Mouse (Mus musculus): ENCODE measurements around the gene Ubap1. TPM values are rescaled to one million over a fixed set of nuclear protein-coding genes. Genes with fewer than 3 reads are reported as not detected.
A peak's percentile ranks its signal among the peaks of the same experiment; 100 is the strongest.

Gene Ubap1
- polyA plus RNA-seq, 1 experiment from 2014 or later = 69.4 TPM

DNA sequence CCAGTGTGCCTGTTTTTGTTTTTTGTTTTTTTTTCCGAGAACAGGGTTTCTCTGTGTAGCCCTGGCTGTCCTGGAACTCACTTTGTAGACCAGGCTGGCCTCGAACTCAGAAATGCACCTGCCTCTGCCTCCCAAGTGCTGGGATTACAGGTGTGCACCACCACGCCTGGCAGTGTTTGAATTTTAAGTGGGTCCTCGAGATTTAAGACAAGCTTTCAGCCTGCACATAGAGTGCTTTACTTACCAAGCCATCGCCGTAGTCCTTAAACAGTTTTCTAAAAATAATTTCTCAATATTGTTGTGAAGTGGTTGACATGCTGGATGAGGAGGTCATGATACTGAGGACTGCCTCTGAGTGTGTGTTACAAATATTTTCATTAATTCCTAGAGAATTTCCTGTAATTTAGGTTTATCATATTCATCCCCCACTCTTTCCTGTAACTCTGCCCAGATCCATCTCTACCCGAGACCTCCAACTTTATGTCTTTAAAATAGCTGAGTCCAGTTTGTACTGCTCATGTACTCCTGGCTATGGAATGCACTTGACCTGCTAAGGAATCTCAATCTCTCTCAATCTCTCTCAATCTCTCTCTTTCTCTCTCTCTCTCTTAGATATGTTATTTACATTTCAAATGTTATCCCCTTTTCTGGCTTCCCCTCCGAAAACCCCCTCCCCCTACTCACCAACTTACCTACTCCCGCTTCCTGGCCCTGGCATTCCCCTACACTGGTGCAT lies 21.1 kb downstream of the Ubap1 start:
- Histone ChIP-seq H3K4me2 (ENCODE audit: low read length) (no peak overlapping the region), H3K9ac (ENCODE audit: low read depth, low read length) (no peak overlapping the region), H3K4me1 (ENCODE audit: control insufficient read depth, insufficient read depth, low read depth, low read length) (no peaks in the 10 kb centered on the region), H3K27ac (ENCODE audit: low read depth, low read length) (no peak overlapping the region), H3K9me3 (ENCODE audit: control insufficient read depth, low read length) (no peaks in the 10 kb centered on the region), H3K27me3 (replicated peaks; ENCODE audit: control insufficient read depth, insufficient read depth, low read length) (no peaks in the 10 kb centered on the region), H3K36me3 (ENCODE audit: control insufficient read depth, insufficient read depth, low read length) (no peaks in the 10 kb centered on the region), H3K4me3 (ENCODE audit: low read length) (no peak overlapping the region)
- 94% methylated on average over 9 of the region's 9 CpGs for WGBS
- ATAC-seq = no peak

DNA sequence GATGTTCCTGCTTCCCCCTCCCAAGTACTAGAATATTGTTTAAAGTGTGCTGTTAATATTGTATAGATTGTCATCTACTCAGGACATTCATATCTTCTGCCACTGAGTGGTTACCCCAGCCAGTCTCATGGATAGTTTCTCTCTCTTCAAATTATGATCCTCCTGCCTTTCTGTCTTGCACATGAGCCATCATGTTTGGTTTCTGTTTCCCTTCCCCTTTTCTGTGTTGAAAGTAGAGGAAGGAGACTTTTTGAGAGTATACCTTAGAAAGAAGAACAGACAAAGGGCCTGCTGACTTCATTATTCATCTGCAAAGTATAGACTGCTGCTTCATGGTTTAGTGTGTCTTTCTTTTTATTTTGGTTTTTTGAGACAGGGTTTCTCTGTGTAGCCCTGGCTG lies 28.8 kb downstream of the Ubap1 start:
- H3K4me2 ChIP-seq (ENCODE audit: low read length) = no peak overlapping the region
- no peaks in the 10 kb centered on the region for H3K9me3 ChIP-seq (ENCODE audit: control insufficient read depth, low read length)
- peaks cover 23% of the 10 kb centered on the region for H3K36me3 ChIP-seq (ENCODE audit: control insufficient read depth, insufficient read depth, low read length)
- H3K4me3 ChIP-seq (ENCODE audit: low read length) = no peak overlapping the region
- H3K4me1 ChIP-seq (ENCODE audit: control insufficient read depth, insufficient read depth, low read depth, low read length) = no peaks in the 10 kb centered on the region
- ATAC-seq = no peak
- H3K27ac ChIP-seq (ENCODE audit: low read depth, low read length) = no peak overlapping the region
- H3K9ac ChIP-seq (ENCODE audit: low read depth, low read length) = no peak overlapping the region
- H3K27me3 ChIP-seq (replicated peaks; ENCODE audit: control insufficient read depth, insufficient read depth, low read length) = no peaks in the 10 kb centered on the region

DNA sequence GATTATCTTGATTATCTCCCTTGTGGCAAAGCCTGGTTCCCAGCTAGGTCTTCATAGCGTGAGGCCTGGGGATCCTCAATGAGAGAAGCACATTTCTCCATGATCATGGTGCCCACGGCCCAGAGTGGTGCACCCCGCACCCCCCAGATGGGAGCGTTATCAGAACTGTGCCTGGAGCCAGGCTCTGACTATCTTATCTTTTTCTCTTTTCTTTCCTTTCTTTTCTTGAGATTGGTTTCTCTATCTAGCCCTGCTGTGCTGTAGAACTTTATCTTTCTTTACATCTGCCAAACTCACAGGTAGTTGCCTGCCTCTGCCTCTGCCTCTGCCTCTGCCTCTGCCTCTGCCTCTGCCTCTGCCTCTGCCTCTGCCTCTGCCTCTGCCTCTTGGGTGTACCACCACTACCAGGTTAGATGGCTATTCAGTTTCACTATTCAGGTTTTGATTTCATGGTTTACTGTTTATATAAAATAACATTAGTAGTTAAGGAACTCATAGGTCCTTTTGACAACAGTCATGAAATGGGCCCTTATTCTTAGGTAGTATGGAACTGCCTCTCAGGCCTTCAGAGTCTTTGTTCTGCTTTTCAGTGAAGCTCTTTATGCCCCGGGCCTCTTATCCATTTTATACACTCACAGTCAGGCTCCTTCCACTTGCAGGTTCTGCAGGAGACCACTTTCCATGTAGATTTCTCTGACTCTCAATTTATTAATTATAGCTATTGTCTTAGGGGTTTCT lies 32.6 kb downstream of the Ubap1 start:
- no peak overlapping the region for H3K27ac ChIP-seq (ENCODE audit: low read depth, low read length)
- no peaks in the 10 kb centered on the region for H3K9me3 ChIP-seq (ENCODE audit: control insufficient read depth, low read length)
- H3K4me2 ChIP-seq (ENCODE audit: low read length) = no peak overlapping the region
- 88% methylated on average over 5 of the region's 5 CpGs for WGBS
- no peaks in the 10 kb centered on the region for H3K27me3 ChIP-seq (replicated peaks; ENCODE audit: control insufficient read depth, insufficient read depth, low read length)
- no peak overlapping the region for H3K9ac ChIP-seq (ENCODE audit: low read depth, low read length)
- no peak overlapping the region for H3K4me3 ChIP-seq (ENCODE audit: low read length)
- ATAC-seq = no peak
- H3K4me1 ChIP-seq (ENCODE audit: control insufficient read depth, insufficient read depth, low read depth, low read length) = no peaks in the 10 kb centered on the region
- peaks cover 21% of the 10 kb centered on the region for H3K36me3 ChIP-seq (ENCODE audit: control insufficient read depth, insufficient read depth, low read length)

DNA sequence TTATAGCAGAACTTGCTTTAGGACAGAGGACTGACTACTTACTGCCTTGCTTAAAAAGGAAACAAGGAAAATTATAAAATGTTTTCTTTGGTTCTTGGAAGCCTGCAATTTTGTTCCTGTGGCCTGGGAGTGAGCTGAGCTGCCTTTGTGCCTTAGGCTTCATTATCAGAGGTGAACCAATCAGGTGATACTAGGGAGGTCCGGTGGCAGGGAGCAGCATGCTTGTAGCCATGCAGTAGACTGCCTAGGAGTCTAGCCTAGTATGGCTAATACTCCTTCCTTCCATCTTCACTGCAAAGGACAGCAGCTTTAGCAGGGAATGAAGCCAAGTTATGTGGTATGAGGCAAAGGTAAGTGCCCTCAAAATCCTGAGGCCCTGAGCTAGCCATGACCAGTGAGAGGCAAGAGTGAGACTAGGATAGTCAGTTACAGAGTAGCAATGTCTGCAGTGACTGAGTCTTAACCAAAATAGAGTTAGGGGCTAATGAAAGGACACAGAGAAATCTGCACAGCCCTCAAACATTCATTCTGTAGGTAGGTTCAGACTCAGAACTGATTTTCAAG lies 37.7 kb downstream of the Ubap1 start:
- Histone ChIP-seq H3K4me3 (ENCODE audit: low read length) (no peak overlapping the region), H3K9me3 (ENCODE audit: control insufficient read depth, low read length) (no peaks in the 10 kb centered on the region), H3K27me3 (replicated peaks; ENCODE audit: control insufficient read depth, insufficient read depth, low read length) (no peaks in the 10 kb centered on the region), H3K36me3 (ENCODE audit: control insufficient read depth, insufficient read depth, low read length) (peaks cover 4% of the 10 kb centered on the region; the same call in 1 of the 2 replicates), H3K27ac (ENCODE audit: low read depth, low read length) (no peak overlapping the region), H3K9ac (ENCODE audit: low read depth, low read length) (no peak overlapping the region), H3K4me1 (ENCODE audit: control insufficient read depth, insufficient read depth, low read depth, low read length) (no peaks in the 10 kb centered on the region), H3K4me2 (ENCODE audit: low read length) (no peak overlapping the region)
- ATAC-seq = no peak
- 90% methylated on average over 1 of the region's 1 CpGs for WGBS

DNA sequence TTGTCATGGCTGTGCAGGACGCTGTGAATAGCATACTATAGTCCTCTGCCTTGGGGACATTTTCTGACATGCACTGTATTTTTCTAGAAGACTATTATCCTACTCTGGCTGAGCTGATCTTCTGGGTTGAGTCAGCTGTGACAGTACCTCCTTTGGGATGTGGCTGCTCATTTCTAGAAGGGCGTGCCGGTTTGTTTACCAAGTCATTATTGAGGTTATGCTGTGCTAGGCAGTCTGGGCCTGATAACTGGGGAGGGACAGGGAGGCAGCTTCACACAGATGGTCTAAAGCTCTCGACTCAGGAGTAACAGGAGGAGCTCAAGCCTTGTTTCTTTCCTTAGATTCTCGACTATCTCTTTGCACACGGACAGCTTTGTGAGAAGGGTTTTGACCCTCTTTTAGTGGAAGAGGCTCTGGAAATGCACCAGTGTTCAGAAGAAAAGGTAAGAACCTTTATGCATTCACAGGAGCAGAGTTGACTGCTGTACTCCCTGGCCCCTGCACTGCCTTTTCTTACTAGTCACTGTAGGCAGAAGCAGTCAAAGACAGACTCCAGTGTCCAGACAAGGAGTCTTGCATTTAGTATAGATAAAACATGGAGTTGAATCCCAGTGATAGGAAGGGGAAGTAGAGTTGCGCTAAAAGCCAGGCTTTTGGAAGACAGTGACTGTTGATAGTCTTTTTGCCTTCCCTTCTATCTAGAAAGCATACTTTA lies 39.1 kb downstream of the Ubap1 start:
- no peak overlapping the region for H3K4me3 ChIP-seq (ENCODE audit: low read length)
- no peaks in the 10 kb centered on the region for H3K4me1 ChIP-seq (ENCODE audit: control insufficient read depth, insufficient read depth, low read depth, low read length)
- no peak overlapping the region for H3K27ac ChIP-seq (ENCODE audit: low read depth, low read length)
- H3K9me3 ChIP-seq (ENCODE audit: control insufficient read depth, low read length) = no peaks in the 10 kb centered on the region
- 73% methylated on average over 7 of the region's 7 CpGs for WGBS
- H3K27me3 ChIP-seq (replicated peaks; ENCODE audit: control insufficient read depth, insufficient read depth, low read length) = no peaks in the 10 kb centered on the region
- H3K36me3 ChIP-seq (ENCODE audit: control insufficient read depth, insufficient read depth, low read length) = peaks cover 2% of the 10 kb centered on the region; the same call in 1 of the 2 replicates
- no peak for ATAC-seq
- H3K9ac ChIP-seq (ENCODE audit: low read depth, low read length) = no peak overlapping the region
- no peak overlapping the region for H3K4me2 ChIP-seq (ENCODE audit: low read length)

DNA sequence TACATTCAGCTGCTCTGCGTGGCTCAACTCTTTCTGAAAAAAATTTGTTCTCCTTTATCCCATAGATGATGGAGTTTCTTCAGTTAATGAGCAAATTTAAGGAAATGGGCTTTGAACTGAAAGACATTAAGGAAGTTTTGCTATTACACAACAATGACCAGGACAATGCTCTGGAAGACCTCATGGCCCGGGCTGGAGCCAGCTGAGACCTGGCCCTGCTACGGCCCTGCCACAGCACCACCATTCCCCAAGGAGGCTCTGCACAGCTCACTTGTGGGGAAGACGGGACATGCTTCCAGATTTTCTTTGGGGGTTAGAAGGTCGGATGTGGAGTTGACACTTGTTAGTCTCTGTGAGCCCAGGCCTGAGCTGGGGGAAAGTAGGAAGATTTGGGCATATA lies 39.8 kb downstream of the Ubap1 start:
- no peak overlapping the region for H3K27ac ChIP-seq (ENCODE audit: low read depth, low read length)
- H3K9ac ChIP-seq (ENCODE audit: low read depth, low read length) = no peak overlapping the region
- no peaks in the 10 kb centered on the region for H3K27me3 ChIP-seq (replicated peaks; ENCODE audit: control insufficient read depth, insufficient read depth, low read length)
- H3K4me1 ChIP-seq (ENCODE audit: control insufficient read depth, insufficient read depth, low read depth, low read length) = no peaks in the 10 kb centered on the region
- no peak for ATAC-seq
- WGBS = 81% methylated on average over 5 of the region's 5 CpGs
- no peak overlapping the region for H3K4me2 ChIP-seq (ENCODE audit: low read length)
- no peaks in the 10 kb centered on the region for H3K9me3 ChIP-seq (ENCODE audit: control insufficient read depth, low read length)
- no peak overlapping the region for H3K4me3 ChIP-seq (ENCODE audit: low read length)
- H3K36me3 ChIP-seq (ENCODE audit: control insufficient read depth, insufficient read depth, low read length) = 0 out of 2 replicates have a peak, but pooled peaks cover 2% of the 10 kb centered on the region

DNA sequence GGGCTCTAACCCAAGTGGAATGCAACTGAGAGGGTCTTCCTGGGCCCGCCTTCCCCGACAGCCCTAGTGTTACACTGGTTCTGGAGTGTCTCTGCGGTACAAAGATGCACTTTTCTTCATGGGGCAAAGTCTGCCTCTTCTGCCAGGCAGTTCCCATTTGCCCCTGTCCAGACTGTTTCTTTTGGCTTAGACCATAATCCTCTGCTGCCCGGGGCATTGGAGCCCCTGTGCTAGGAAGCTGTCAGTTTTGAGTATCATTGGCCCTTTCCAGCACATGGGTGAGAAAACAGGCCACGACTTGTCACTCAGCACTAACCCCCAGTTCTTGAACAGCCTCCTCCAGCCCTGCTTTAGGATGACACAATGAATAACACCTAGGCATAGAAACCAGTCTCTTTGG lies 40.4 kb downstream of the Ubap1 start:
- Histone ChIP-seq H3K9me3 (ENCODE audit: control insufficient read depth, low read length) (no peaks in the 10 kb centered on the region), H3K36me3 (ENCODE audit: control insufficient read depth, insufficient read depth, low read length) (0 out of 2 replicates have a peak, but pooled peaks cover 4% of the 10 kb centered on the region), H3K27ac (ENCODE audit: low read depth, low read length) (no peak overlapping the region), H3K4me2 (ENCODE audit: low read length) (no peak overlapping the region), H3K9ac (ENCODE audit: low read depth, low read length) (no peak overlapping the region), H3K4me3 (ENCODE audit: low read length) (no peak overlapping the region), H3K27me3 (replicated peaks; ENCODE audit: control insufficient read depth, insufficient read depth, low read length) (no peaks in the 10 kb centered on the region), H3K4me1 (ENCODE audit: control insufficient read depth, insufficient read depth, low read depth, low read length) (no peaks in the 10 kb centered on the region)
- no peak for ATAC-seq
- WGBS = 95% methylated on average over 5 of the region's 5 CpGs

DNA sequence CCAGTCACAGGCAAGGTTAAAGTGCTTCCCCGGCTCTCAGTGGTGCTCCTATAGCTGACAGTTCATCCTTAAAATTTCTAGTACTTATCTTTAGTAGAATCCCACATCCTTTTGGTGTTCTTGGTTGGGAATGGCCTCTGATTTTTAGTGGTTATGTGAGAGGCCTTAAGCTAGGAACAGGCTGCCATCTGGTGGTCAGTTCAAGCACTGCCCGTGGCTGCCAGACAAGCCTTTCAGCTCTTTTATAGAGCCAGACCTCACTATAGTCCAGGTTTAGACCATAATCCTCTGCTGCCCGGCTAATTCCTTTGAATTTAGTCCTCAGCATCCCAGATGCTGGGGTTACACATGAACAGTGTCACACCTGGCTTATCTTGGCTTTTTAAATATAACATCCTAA lies 41.3 kb downstream of the Ubap1 start:
- WGBS = 41% methylated on average over 3 of the region's 3 CpGs
- peak; percentile 69; the same call in 1 of the 2 replicates for ATAC-seq
- H3K36me3 ChIP-seq (ENCODE audit: control insufficient read depth, insufficient read depth, low read length) = 0 out of 2 replicates have a peak, but pooled peaks cover 4% of the 10 kb centered on the region

DNA sequence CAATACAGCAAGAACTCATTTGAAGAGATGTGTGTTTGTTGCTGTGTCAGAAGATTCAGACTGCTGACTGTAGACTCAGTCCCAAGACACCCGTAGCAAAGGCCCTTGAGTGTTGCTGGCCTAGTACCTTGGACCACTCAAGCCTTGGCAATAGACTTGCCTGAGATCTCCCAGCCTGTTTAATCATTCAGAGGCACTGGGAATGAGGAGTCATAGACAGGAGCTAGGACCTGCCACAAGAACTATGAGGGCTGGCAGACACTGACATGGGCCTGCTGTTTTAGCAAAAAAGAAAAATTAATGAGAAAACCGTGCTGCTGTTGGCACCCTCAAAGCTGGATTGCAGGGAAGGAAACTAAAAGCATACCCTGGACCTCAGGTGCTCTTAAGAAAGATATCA lies 42.2 kb downstream of the Ubap1 start:
- Histone ChIP-seq H3K36me3 (ENCODE audit: control insufficient read depth, insufficient read depth, low read length) (0 out of 2 replicates have a peak, but pooled peaks cover 4% of the 10 kb centered on the region), H3K4me2 (ENCODE audit: low read length) (no peak overlapping the region), H3K4me1 (ENCODE audit: control insufficient read depth, insufficient read depth, low read depth, low read length) (no peaks in the 10 kb centered on the region), H3K4me3 (ENCODE audit: low read length) (no peak overlapping the region), H3K27ac (ENCODE audit: low read depth, low read length) (no peak overlapping the region), H3K27me3 (replicated peaks; ENCODE audit: control insufficient read depth, insufficient read depth, low read length) (no peaks in the 10 kb centered on the region), H3K9me3 (ENCODE audit: control insufficient read depth, low read length) (no peaks in the 10 kb centered on the region), H3K9ac (ENCODE audit: low read depth, low read length) (no peak overlapping the region)
- 90% methylated on average over 2 of the region's 2 CpGs for WGBS
- ATAC-seq = no peak

More for the DNA sequence above, 41.3 kb downstream of the Ubap1 start:
- Histone ChIP-seq H3K9ac (ENCODE audit: low read depth, low read length) (no peak overlapping the region), H3K4me2 (ENCODE audit: low read length) (no peak overlapping the region), H3K9me3 (ENCODE audit: control insufficient read depth, low read length) (no peaks in the 10 kb centered on the region), H3K27ac (ENCODE audit: low read depth, low read length) (no peak overlapping the region), H3K27me3 (replicated peaks; ENCODE audit: control insufficient read depth, insufficient read depth, low read length) (no peaks in the 10 kb centered on the region), H3K4me3 (ENCODE audit: low read length) (no peak overlapping the region), H3K4me1 (ENCODE audit: control insufficient read depth, insufficient read depth, low read depth, low read length) (no peaks in the 10 kb centered on the region)

All from hindbrain, embryonic 16.5 days (tissue).